Mouse (Mus musculus): Measurements from ENCODE around the gene Sympk. TPM values are rescaled to one million over a fixed set of nuclear protein-coding genes. Genes with fewer than 3 reads are reported as not detected.

The Sympk gene
- polyA plus RNA-seq, 1 experiment: 65.9 TPM

GRCm38 (mm10) chr7:19083701-19084100, 59.5 kb downstream of the Sympk start, which contains the start of gene Dmpk:
Gene Dmpk (plus strand): TSS chr7:19083849.
- DNase-seq (ENCODE audit: low read depth): no peak

GRCm38 (mm10) chr7:19084277-19084771, 60.1 kb downstream of the Sympk start:
- no peak for DNase-seq (ENCODE audit: low read depth)

GRCm38 (mm10) chr7:19084921-19085473, 60.8 kb downstream of the Sympk start:
- no peak for DNase-seq (ENCODE audit: low read depth)

- no peak for DNase-seq (ENCODE audit: low read depth)
Observed at GRCm38 (mm10) chr7:19085495-19085894, 61.3 kb downstream of the Sympk start.

GRCm38 (mm10) chr7:19086042-19086441, 61.9 kb downstream of the Sympk start:
- DNase-seq (ENCODE audit: low read depth): no peak

GRCm38 (mm10) chr7:19086760-19087159, 62.6 kb downstream of the Sympk start:
- no peak for DNase-seq (ENCODE audit: low read depth)

- DNase-seq (ENCODE audit: low read depth): no peak
Observed at GRCm38 (mm10) chr7:19088813-19089212, 64.6 kb downstream of the Sympk start.

- DNase-seq (ENCODE audit: low read depth): no peak
Observed at GRCm38 (mm10) chr7:19091913-19092312, 67.7 kb downstream of the Sympk start.

- no peak for DNase-seq (ENCODE audit: low read depth)
Observed at GRCm38 (mm10) chr7:19092381-19093173, 68.4 kb downstream of the Sympk start.

GRCm38 (mm10) chr7:19093174-19093521, 69.0 kb downstream of the Sympk start:
- DNase-seq (ENCODE audit: low read depth): no peak

GRCm38 (mm10) chr7:19093537-19094385, 69.6 kb downstream of the Sympk start:
- DNase-seq (ENCODE audit: low read depth): peak; percentile 40

GRCm38 (mm10) chr7:19094471-19094825, 70.3 kb downstream of the Sympk start, which contains the start of gene Six5:
Gene Six5 (plus strand): TSS chr7:19094594.
- DNase-seq (ENCODE audit: low read depth): no peak

- DNase-seq (ENCODE audit: low read depth): no peak
Observed at GRCm38 (mm10) chr7:19094826-19095750, 70.9 kb downstream of the Sympk start.

GRCm38 (mm10) chr7:19095751-19096110, 71.6 kb downstream of the Sympk start:
- no peak for DNase-seq (ENCODE audit: low read depth)

GRCm38 (mm10) chr7:19096421-19096976, 72.3 kb downstream of the Sympk start:
- DNase-seq (ENCODE audit: low read depth): no peak

- DNase-seq (ENCODE audit: low read depth): no peak
Observed at GRCm38 (mm10) chr7:19097217-19097616, 73.0 kb downstream of the Sympk start.

- no peak for DNase-seq (ENCODE audit: low read depth)
Observed at GRCm38 (mm10) chr7:19097863-19098262, 73.7 kb downstream of the Sympk start.

- no peak for DNase-seq (ENCODE audit: low read depth)
Observed at GRCm38 (mm10) chr7:19098811-19099210, 74.6 kb downstream of the Sympk start.

- DNase-seq (ENCODE audit: low read depth): no peak
Observed at GRCm38 (mm10) chr7:19100290-19100689, 76.1 kb downstream of the Sympk start.

GRCm38 (mm10) chr7:19103741-19104140, 79.6 kb downstream of the Sympk start:
- no peak for DNase-seq (ENCODE audit: low read depth)

All from gonadal fat pad, adult 2 months (tissue).